Mouse (Mus musculus): ENCODE data around the gene Gm30302. TPM values are rescaled to one million over a fixed set of nuclear protein-coding genes. Genes with fewer than 3 reads are reported as not detected.

Gm30302 gene
- polyA plus RNA-seq, 1 experiment = not detected

DNA sequence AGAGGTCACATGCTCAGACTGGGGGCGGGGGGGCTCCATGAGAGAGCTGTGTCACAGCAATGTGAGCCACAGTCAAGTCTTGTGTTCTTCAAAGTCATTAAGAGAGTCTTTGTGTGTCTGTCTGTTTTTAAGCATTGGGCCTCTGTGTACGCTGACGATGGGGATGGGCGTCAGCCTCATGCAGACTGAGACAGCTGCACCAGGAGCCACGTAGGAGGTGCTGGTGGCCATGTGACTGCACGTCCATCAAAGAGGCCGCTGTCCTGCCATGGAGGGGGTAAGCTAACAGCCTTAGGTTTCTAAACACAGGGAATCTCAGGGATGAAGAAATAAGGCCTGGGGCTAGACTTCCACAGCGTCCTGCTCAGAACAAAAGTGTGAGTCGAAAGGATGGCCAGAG, 32.5 kb downstream of the Gm30302 start:
- DNase-seq = no peak
- no peak overlapping the region for H3K4me3 ChIP-seq (replicated peaks; ENCODE audit: insufficient read depth, low read depth, low read length)
- no peaks in the 10 kb centered on the region for H3K4me1 ChIP-seq (ENCODE audit: control insufficient read depth, insufficient read depth, low read length)
- TF ChIP-seq POLR2A (IDR thresholded peaks at IDR 0.05; ENCODE audit: borderline replicate concordance, insufficient read depth, low read length) (no peak), CTCF (IDR thresholded peaks at IDR 0.05; ENCODE audit: borderline replicate concordance, insufficient read depth, low read depth, low read length) (no peak)
- no peak overlapping the region for H3K27ac ChIP-seq (ENCODE audit: insufficient read depth, low read length)
- 59% methylated on average over 9 of the region's 9 CpGs for WGBS
- no peaks in the 10 kb centered on the region for H3K27me3 ChIP-seq (ENCODE audit: control insufficient read depth, insufficient read depth, low read length)

DNA sequence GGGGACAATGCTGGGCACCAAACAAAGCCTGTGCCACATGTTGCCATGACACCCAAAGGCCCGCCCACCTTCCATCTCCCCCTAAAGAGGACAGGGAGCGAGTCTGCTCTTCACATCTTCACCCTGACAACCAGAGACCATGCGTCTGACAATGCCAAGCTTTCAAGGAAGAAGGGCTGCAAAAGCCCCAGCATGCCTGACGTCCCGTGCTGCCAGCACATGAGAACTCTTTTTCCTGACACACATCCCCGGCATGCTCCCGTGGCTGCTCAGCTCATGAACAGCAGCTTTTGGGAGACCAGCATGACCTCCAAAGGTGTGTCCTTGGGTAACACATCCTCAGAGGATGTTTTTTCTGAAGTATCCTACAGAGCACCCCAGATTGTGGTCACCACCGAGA, 33.5 kb downstream of the Gm30302 start:
- no peak for DNase-seq
- Histone ChIP-seq H3K27me3 (ENCODE audit: control insufficient read depth, insufficient read depth, low read length) (no peaks in the 10 kb centered on the region), H3K27ac (ENCODE audit: insufficient read depth, low read length) (no peak overlapping the region), H3K4me1 (ENCODE audit: control insufficient read depth, insufficient read depth, low read length) (no peaks in the 10 kb centered on the region), H3K4me3 (replicated peaks; ENCODE audit: insufficient read depth, low read depth, low read length) (no peak overlapping the region)
- TF ChIP-seq POLR2A (IDR thresholded peaks at IDR 0.05; ENCODE audit: borderline replicate concordance, insufficient read depth, low read length) (no peak), CTCF (IDR thresholded peaks at IDR 0.05; ENCODE audit: borderline replicate concordance, insufficient read depth, low read depth, low read length) (no peak)
- WGBS = 30% methylated on average over 8 of the region's 8 CpGs

GRCm38 (mm10) chr13:49762208-49762607, 36.6 kb downstream of the Gm30302 start:
- no peaks in the 10 kb centered on the region for H3K4me1 ChIP-seq (ENCODE audit: control insufficient read depth, insufficient read depth, low read length)
- 88% methylated on average over 14 of the region's 14 CpGs for WGBS
- no peaks in the 10 kb centered on the region for H3K27me3 ChIP-seq (ENCODE audit: control insufficient read depth, insufficient read depth, low read length)
- H3K27ac ChIP-seq (ENCODE audit: insufficient read depth, low read length) = no peak overlapping the region
- TF ChIP-seq POLR2A (IDR thresholded peaks at IDR 0.05; ENCODE audit: borderline replicate concordance, insufficient read depth, low read length) = no peak
- TF ChIP-seq CTCF (IDR thresholded peaks at IDR 0.05; ENCODE audit: borderline replicate concordance, insufficient read depth, low read depth, low read length) = no peak
- DNase-seq = no peak
- no peak overlapping the region for H3K4me3 ChIP-seq (replicated peaks; ENCODE audit: insufficient read depth, low read depth, low read length)

DNA sequence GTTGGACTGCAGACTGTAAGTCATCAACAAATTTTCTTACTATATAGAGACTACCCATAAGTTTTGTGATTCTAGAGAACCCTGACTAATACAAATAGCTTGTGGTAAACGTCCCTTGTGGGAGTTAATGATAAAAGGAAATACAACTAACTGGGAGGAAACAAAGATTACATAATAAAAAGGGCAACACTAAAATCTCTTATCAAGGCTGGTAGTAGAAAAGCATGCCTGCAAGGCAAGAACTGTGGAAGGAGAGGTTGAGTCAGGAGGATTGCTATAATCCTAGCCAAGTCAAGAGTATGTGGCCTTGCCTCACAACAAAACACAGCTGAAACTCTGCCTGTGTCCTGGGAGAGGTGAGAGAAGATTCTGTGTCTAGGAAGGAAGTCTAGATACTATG, 38.1 kb downstream of the Gm30302 start:
- DNase-seq = no peak
- WGBS = 67% methylated on average over 1 of the region's 1 CpGs
- no peaks in the 10 kb centered on the region for H3K4me1 ChIP-seq (ENCODE audit: control insufficient read depth, insufficient read depth, low read length)
- TF ChIP-seq CTCF (IDR thresholded peaks at IDR 0.05; ENCODE audit: borderline replicate concordance, insufficient read depth, low read depth, low read length) (no peak), POLR2A (IDR thresholded peaks at IDR 0.05; ENCODE audit: borderline replicate concordance, insufficient read depth, low read length) (no peak)
- no peaks in the 10 kb centered on the region for H3K27me3 ChIP-seq (ENCODE audit: control insufficient read depth, insufficient read depth, low read length)
- no peak overlapping the region for H3K4me3 ChIP-seq (replicated peaks; ENCODE audit: insufficient read depth, low read depth, low read length)
- H3K27ac ChIP-seq (ENCODE audit: insufficient read depth, low read length) = no peak overlapping the region

GRCm38 (mm10) chr13:49757966-49758365, 40.8 kb downstream of the Gm30302 start:
- TF ChIP-seq POLR2A (IDR thresholded peaks at IDR 0.05; ENCODE audit: borderline replicate concordance, insufficient read depth, low read length) (no peak), CTCF (IDR thresholded peaks at IDR 0.05; ENCODE audit: borderline replicate concordance, insufficient read depth, low read depth, low read length) (no peak)
- no peaks in the 10 kb centered on the region for H3K27me3 ChIP-seq (ENCODE audit: control insufficient read depth, insufficient read depth, low read length)
- WGBS = 79% methylated on average over 4 of the region's 4 CpGs
- no peak overlapping the region for H3K27ac ChIP-seq (ENCODE audit: insufficient read depth, low read length)
- DNase-seq = no peak
- no peaks in the 10 kb centered on the region for H3K4me1 ChIP-seq (ENCODE audit: control insufficient read depth, insufficient read depth, low read length)
- H3K4me3 ChIP-seq (replicated peaks; ENCODE audit: insufficient read depth, low read depth, low read length) = no peak overlapping the region

DNA sequence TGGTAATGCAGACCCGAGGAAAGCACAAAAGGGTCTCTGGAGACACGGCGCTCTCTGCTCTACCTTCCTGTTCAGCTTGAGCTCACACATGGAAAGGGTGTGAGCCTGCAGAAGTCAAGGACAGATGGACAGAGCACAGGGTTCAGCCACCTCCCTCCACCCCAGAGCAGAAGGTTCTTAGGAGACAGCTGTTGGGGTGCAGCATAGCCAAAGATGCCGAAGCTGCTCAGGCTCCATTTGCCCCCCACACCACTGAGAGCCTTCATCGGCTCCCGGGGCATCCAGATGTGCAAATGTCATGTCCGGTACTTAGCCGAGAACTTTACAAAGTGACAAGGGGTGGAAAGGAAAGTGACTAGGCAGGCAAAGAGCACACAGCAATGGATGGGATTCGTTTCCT, 42.2 kb downstream of the Gm30302 start:
- WGBS = 77% methylated on average over 9 of the region's 9 CpGs
- no peak for DNase-seq
- no peak overlapping the region for H3K27ac ChIP-seq (ENCODE audit: insufficient read depth, low read length)
- no peaks in the 10 kb centered on the region for H3K4me1 ChIP-seq (ENCODE audit: control insufficient read depth, insufficient read depth, low read length)
- no peaks in the 10 kb centered on the region for H3K27me3 ChIP-seq (ENCODE audit: control insufficient read depth, insufficient read depth, low read length)
- H3K4me3 ChIP-seq (replicated peaks; ENCODE audit: insufficient read depth, low read depth, low read length) = no peak overlapping the region
- no peak for TF ChIP-seq POLR2A (IDR thresholded peaks at IDR 0.05; ENCODE audit: borderline replicate concordance, insufficient read depth, low read length)
- TF ChIP-seq CTCF (IDR thresholded peaks at IDR 0.05; ENCODE audit: borderline replicate concordance, insufficient read depth, low read depth, low read length) = no peak

DNA sequence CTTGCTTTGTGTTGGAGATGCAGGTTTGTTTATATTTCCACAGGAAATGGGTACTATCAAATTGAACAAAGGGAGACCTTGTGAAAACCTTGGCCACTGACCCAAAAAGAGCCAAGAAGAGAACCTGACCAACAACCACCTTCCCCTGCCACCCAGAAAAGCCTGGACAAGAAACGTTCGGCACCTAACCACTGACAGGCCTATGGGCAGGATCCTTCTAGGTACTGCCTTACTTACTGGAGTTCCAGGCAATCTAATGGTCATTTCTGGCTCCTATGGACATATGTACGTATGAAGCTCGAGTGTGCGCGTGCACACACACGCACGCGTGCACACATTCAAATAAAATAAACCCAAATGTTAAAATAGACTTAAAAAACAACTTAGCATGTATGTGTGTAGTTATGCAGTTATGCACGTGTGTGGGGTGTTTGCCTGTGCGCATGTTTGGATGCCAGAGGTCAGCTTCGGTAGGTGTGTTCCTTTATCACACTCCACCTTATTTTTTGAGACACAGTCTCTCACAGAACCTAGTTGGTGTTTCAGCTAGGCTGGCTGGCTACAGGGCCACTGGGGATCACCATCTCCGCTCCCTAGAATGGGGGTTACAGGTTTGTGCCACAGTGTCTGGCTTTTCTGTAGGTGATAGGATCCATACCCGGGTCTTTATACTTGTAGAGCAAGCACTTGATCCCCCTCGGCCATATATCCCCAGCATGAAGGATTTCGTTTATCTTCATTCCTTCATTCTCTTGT, 57.3 kb downstream of the Gm30302 start:
- Histone ChIP-seq H3K4me1 (ENCODE audit: control insufficient read depth, insufficient read depth, low read length) (no peaks in the 10 kb centered on the region), H3K27me3 (ENCODE audit: control insufficient read depth, insufficient read depth, low read length) (no peaks in the 10 kb centered on the region), H3K4me3 (replicated peaks; ENCODE audit: insufficient read depth, low read depth, low read length) (no peak overlapping the region), H3K27ac (ENCODE audit: insufficient read depth, low read length) (no peak overlapping the region)
- 92% methylated on average over 16 of the region's 16 CpGs for WGBS
- DNase-seq = no peak
- TF ChIP-seq POLR2A (IDR thresholded peaks at IDR 0.05; ENCODE audit: borderline replicate concordance, insufficient read depth, low read length) (no peak), CTCF (IDR thresholded peaks at IDR 0.05; ENCODE audit: borderline replicate concordance, insufficient read depth, low read depth, low read length) (no peak)

GRCm38 (mm10) chr13:49738011-49738410, 60.8 kb downstream of the Gm30302 start:
- TF ChIP-seq POLR2A (IDR thresholded peaks at IDR 0.05; ENCODE audit: borderline replicate concordance, insufficient read depth, low read length) (no peak), CTCF (IDR thresholded peaks at IDR 0.05; ENCODE audit: borderline replicate concordance, insufficient read depth, low read depth, low read length) (no peak)
- Histone ChIP-seq H3K27me3 (ENCODE audit: control insufficient read depth, insufficient read depth, low read length) (no peaks in the 10 kb centered on the region), H3K4me1 (ENCODE audit: control insufficient read depth, insufficient read depth, low read length) (no peaks in the 10 kb centered on the region), H3K4me3 (replicated peaks; ENCODE audit: insufficient read depth, low read depth, low read length) (no peak overlapping the region), H3K27ac (ENCODE audit: insufficient read depth, low read length) (no peak overlapping the region)
- DNase-seq = no peak
- 90% methylated on average over 2 of the region's 2 CpGs for WGBS
